Comparison of ENCODE assay signal across 8 mouse cellular contexts in genomic region chr8:117772126-117772525, GRCm38 (mm10). TPM values are rescaled to one million over a fixed set of nuclear protein-coding genes. Genes with fewer than 3 reads are reported as not detected.
A peak's percentile ranks its signal among the peaks of the same experiment; 100 is the strongest.
DNase-seq lines count a peak whose midpoint lies in the region; ATAC-seq and TF ChIP-seq lines count a peak whose summit lies in the region.

No protein-coding gene starts in this region.

- no peak for DNase-seq in heart, postnatal 0 days (ENCODE audit: low spot score)
- no peak for DNase-seq in heart, embryonic 10.5 days (ENCODE audit: low spot score)
- peak; percentile 33 for DNase-seq in thymus, adult 2 months
- DNase-seq in thymus, adult 18-20 months = no peak
- DNase-seq in c-Kit-positive CD71-positive TER-119-positive erythroid progenitor cells, embryonic 14.5 days (ENCODE audit: low spot score) = peak; percentile 65
- peak; percentile 58 to 69 for DNase-seq in kidney, postnatal 4 days
- peak; percentile 40 for DNase-seq in neural tube, embryonic 11.5 days (ENCODE audit: low spot score)
- no peak for DNase-seq in frontal cortex, postnatal 25 days (ENCODE audit: low spot score in 2 of 2)

- no peaks in the 10 kb centered on the region for H3K36me3 ChIP-seq in heart, postnatal 0 days (replicated peaks; ENCODE audit: control insufficient read depth, insufficient read depth, low read length)
- H3K36me3 ChIP-seq in heart, embryonic 10.5 days = no peaks in the 10 kb centered on the region
- no peaks in the 10 kb centered on the region for H3K36me3 ChIP-seq in thymus, adult 2 months (ENCODE audit: control insufficient read depth, insufficient read depth, low read length)
- no peaks in the 10 kb centered on the region for H3K36me3 ChIP-seq in neural tube, embryonic 11.5 days (ENCODE audit: control insufficient read depth, insufficient read depth, low read length)

- H3K4me3 ChIP-seq in heart, postnatal 0 days (ENCODE audit: low read depth, low read length) = no peak overlapping the region
- H3K4me3 ChIP-seq in heart, embryonic 10.5 days = no peak overlapping the region
- no peak overlapping the region for H3K4me3 ChIP-seq in thymus, adult 2 months (ENCODE audit: control insufficient read depth, insufficient read depth, low read length)
- no peak overlapping the region for H3K4me3 ChIP-seq in neural tube, embryonic 11.5 days (ENCODE audit: low read depth, low read length)

- TF ChIP-seq CTCF in heart, postnatal 0 days (IDR thresholded peaks at IDR 0.05; ENCODE audit: low read depth) = peak; percentile 49
- peak; percentile 26; the same call in 1 of the 2 replicates for TF ChIP-seq CTCF in thymus, adult 2 months (IDR thresholded peaks at IDR 0.05; ENCODE audit: borderline replicate concordance, control insufficient read depth, extremely low read depth, insufficient read depth, low read length, poor library complexity)

- no peak overlapping the region for H3K27ac ChIP-seq in heart, postnatal 0 days (ENCODE audit: low read depth)
- no peak overlapping the region for H3K27ac ChIP-seq in heart, embryonic 10.5 days
- H3K27ac ChIP-seq in thymus, adult 2 months (ENCODE audit: control insufficient read depth, insufficient read depth, low read length) = no peak overlapping the region
- H3K27ac ChIP-seq in neural tube, embryonic 11.5 days (ENCODE audit: low read depth, low read length) = no peak overlapping the region

- 67% methylated on average over 2 of the region's 2 CpGs for whole genome bisulfite sequencing in heart, postnatal 0 days
- 68% methylated on average over 2 of the region's 2 CpGs for WGBS in heart, embryonic 10.5 days
- 69% methylated on average over 2 of the region's 2 CpGs for WGBS in thymus, adult 2 months
- 63% methylated on average over 2 of the region's 2 CpGs for WGBS in neural tube, embryonic 11.5 days

- no peaks in the 10 kb centered on the region for H3K9me3 ChIP-seq in heart, postnatal 0 days (replicated peaks; ENCODE audit: control insufficient read depth, low read length)
- H3K9me3 ChIP-seq in heart, embryonic 10.5 days = no peaks in the 10 kb centered on the region
- no peaks in the 10 kb centered on the region for H3K9me3 ChIP-seq in neural tube, embryonic 11.5 days (ENCODE audit: control insufficient read depth, low read length)

- no peak for TF ChIP-seq EP300 in heart, postnatal 0 days (IDR thresholded peaks at IDR 0.05; ENCODE audit: low read depth)

- no peak for ATAC-seq in heart, postnatal 0 days (ENCODE audit: insufficient read depth, low read depth)
- ATAC-seq in neural tube, embryonic 11.5 days (ENCODE audit: insufficient read depth, low FRiP score, low TSS enrichment) = no peak

- no peaks in the 10 kb centered on the region for H3K4me1 ChIP-seq in heart, postnatal 0 days (ENCODE audit: control insufficient read depth, insufficient read depth)
- no peaks in the 10 kb centered on the region for H3K4me1 ChIP-seq in heart, embryonic 10.5 days
- H3K4me1 ChIP-seq in thymus, adult 2 months (replicated peaks; ENCODE audit: control insufficient read depth, insufficient read depth, low read length) = no peaks in the 10 kb centered on the region
- no peaks in the 10 kb centered on the region for H3K4me1 ChIP-seq in neural tube, embryonic 11.5 days (ENCODE audit: control insufficient read depth, insufficient read depth, low read length)

- H3K9ac ChIP-seq in heart, postnatal 0 days (replicated peaks; ENCODE audit: low read depth, low read length) = no peak overlapping the region
- H3K9ac ChIP-seq in neural tube, embryonic 11.5 days (ENCODE audit: low read length) = no peak overlapping the region

- no peak overlapping the region for H3K4me2 ChIP-seq in heart, postnatal 0 days (ENCODE audit: low read depth, low read length)
- no peak overlapping the region for H3K4me2 ChIP-seq in neural tube, embryonic 11.5 days (ENCODE audit: low read depth)

- no peaks in the 10 kb centered on the region for H3K27me3 ChIP-seq in heart, postnatal 0 days (ENCODE audit: control insufficient read depth, insufficient read depth, low read length)
- H3K27me3 ChIP-seq in heart, embryonic 10.5 days (ENCODE audit: insufficient read depth, poor library complexity, severe bottlenecking) = no peaks in the 10 kb centered on the region
- H3K27me3 ChIP-seq in thymus, adult 2 months (ENCODE audit: control insufficient read depth, insufficient read depth, low read length) = no peaks in the 10 kb centered on the region
- no peaks in the 10 kb centered on the region for H3K27me3 ChIP-seq in neural tube, embryonic 11.5 days (ENCODE audit: control insufficient read depth, insufficient read depth, low read length)

- TF ChIP-seq POLR2A in thymus, adult 2 months (IDR thresholded peaks at IDR 0.05; ENCODE audit: control insufficient read depth, extremely low read depth, insufficient read depth, low read length, poor library complexity) = no peak

RNA-seq across cellular contexts. Expression of gene Mphosph6, which starts 29.6 kb away (rescaled TPM):
- 12.9 and 24.3 TPM in 2 replicates for total RNA-seq in heart, postnatal 0 days (2014; rRNA removed; ENCODE audit: low replicate concordance)
- 19.8 and 23.6 TPM in 2 replicates for polyA plus RNA-seq in heart, postnatal 0 days (2015; fragmentation: Nextera tagmentation; extraction: Ambion mirVana)
- 45.1 and 65.8 TPM in 2 replicates for polyA plus RNA-seq in heart, embryonic 10.5 days (2016; fragmentation: Nextera tagmentation; extraction: Ambion mirVana)
- polyA plus RNA-seq in thymus, adult 2 months (2012; rRNA removed) = 7.5 and 7.9 TPM in 2 replicates
- 59.5 and 59.9 TPM in 2 replicates for polyA plus RNA-seq in neural tube, embryonic 11.5 days (2014; fragmentation: Nextera tagmentation; extraction: Ambion mirVana)

Comparison
In these comparisons a context has a peak if more than half of its experiments do, and no peak if none do; other contexts are left out.
1. DNase-seq: peak in thymus, adult 2 months (single experiment), c-Kit-positive CD71-positive TER-119-positive erythroid progenitor cells, embryonic 14.5 days (single experiment), kidney, postnatal 4 days (2 of 2) and neural tube, embryonic 11.5 days (single experiment); none in heart, postnatal 0 days (single experiment), heart, embryonic 10.5 days (single experiment), thymus, adult 18-20 months (0 of 2) and frontal cortex, postnatal 25 days (0 of 2).